Mouse (Mus musculus): ENCODE measurements around the gene Rxfp2. TPM values are rescaled to one million over a fixed set of nuclear protein-coding genes. Genes with fewer than 3 reads are reported as not detected.

The Rxfp2 gene
- total RNA-seq, 2 experiments from 2014 or later, result not detected

- intact Hi-C loops (cut with DNase I), result no loop called here
- peak; percentile 39 to 46 for DNase-seq
Observed at GRCm38 (mm10) chr5:150036286-150036685, 17.8 kb downstream of the Rxfp2 start.

- intact Hi-C loops (cut with DNase I), result no loop called here
- DNase-seq, result no peak
Observed at GRCm38 (mm10) chr5:150036918-150037317, 18.4 kb downstream of the Rxfp2 start.

GRCm38 (mm10) chr5:150044533-150044932 lies 26.1 kb downstream of the Rxfp2 start:
- intact Hi-C loops (cut with DNase I), result no loop called here

DNA sequence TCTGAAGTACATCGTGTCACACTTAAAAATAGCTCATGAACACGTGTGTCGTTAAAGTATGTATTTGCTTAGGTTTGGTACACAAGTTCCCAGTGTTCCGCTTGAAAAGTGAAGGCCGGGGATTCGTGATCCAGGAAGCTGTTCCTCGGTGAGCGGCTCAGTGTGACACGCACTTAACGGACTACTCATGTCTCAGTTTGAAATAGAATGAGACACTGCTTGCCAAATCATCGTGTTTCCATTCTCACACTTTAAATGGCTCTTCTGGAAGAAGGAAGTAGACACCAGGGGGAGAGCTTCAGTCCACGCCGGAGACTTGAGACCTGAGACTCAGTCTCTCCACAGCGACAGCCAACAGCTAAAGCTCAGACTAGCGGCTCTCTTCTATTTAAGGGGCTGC lies 28.0 kb downstream of the Rxfp2 start:
- intact Hi-C loops (cut with DNase I), result no loop called here
- no peak for DNase-seq

More at GRCm38 (mm10) chr5:150044533-150044932, 26.1 kb downstream of the Rxfp2 start:
- DNase-seq, result no peak

GRCm38 (mm10) chr5:150049946-150050345 lies 31.5 kb downstream of the Rxfp2 start:
- intact Hi-C loops (cut with DNase I), result no loop called here
- DNase-seq, result peak; percentile 42 to 51

GRCm38 (mm10) chr5:150051828-150052227 lies 33.4 kb downstream of the Rxfp2 start:
- intact Hi-C loops (cut with DNase I), result no loop called here
- peak; percentile 15 to 45 for DNase-seq

DNA sequence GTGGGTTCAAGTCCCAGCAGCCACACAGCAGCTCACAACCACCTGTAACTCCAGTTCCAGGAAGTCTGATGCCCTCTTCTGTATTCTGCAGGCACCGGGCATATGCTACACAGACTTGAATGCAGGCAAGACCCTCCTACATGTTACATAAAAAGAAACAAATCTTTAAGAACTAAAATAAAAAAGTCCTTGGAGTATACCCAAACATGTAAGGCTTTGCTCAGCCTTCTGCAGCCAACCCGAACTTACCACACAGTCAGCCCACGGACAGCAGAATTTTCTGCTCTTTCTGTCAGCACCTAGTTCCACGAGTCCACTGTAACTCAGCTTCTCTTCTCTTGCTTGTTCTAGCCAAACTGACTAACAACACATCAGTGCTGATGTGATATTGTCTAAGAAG lies 34.8 kb downstream of the Rxfp2 start:
- intact Hi-C loops (cut with DNase I), result no loop called here
- no peak for DNase-seq

DNA sequence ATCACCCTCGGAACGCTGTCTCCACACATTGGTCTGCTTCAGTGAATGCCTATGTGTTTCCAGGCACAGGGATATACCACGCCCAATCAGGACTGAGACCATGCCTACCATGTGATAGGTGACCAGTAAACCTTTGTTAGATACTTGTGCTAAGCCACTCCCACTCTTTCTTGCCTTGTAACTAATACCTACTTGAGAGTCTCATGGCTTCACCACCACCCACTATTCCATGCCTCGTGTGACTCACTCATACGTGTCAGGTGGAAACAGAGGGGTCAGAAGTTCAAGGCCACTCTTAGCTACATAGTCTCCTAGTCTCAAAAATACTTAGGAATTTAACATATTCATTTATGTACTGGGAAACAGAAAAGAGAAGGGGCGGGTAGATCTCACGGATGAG lies 35.5 kb downstream of the Rxfp2 start:
- no peak for DNase-seq
- intact Hi-C loops (cut with DNase I), result no loop called here

DNA sequence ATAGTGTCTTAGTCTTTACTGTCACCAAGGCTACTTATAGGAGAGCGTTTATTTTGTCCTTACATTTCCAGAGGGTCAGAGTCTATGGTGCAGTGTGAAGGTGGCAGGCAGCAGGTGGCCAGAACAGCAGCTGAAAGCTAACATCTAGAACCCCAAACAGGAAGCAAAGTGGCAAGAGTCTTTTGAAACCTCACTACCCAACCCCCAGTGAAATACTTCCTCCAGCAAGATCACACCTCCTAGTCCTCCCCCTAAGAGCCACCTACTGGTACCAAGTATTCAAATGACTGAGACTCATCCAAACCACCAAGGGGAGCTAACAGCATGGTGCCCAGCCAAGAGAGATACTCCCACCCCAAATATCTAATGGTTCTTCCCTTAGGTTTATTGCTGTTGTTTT lies 36.8 kb downstream of the Rxfp2 start:
- DNase-seq, result no peak
- intact Hi-C loops (cut with DNase I), result no loop called here

GRCm38 (mm10) chr5:150056056-150056455 lies 37.6 kb downstream of the Rxfp2 start:
- intact Hi-C loops (cut with DNase I), result no loop called here
- no peak for DNase-seq

DNA sequence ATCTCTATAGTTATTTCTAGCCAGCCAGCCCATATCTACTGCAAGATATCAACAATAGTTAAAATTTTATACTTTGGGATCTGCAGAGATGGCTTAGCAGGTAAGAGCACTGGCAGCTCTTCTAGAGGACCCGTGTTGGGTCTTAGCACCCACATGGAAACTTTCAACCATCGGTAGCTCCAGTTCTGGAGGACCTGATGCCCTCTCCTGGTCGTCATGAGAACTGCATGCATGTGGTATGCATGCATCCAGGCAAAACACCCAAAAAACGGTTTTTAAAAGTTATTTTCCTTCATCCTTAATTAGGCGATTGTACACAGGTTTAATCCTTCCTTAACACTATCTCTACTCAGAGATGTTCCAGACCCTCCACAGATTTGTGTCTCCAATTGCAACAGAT lies 40.4 kb downstream of the Rxfp2 start:
- intact Hi-C loops (cut with DNase I), result no loop called here
- DNase-seq, result no peak

- intact Hi-C loops (cut with DNase I), result no loop called here
- no peak for DNase-seq
Observed at GRCm38 (mm10) chr5:150059466-150059865, 41.0 kb downstream of the Rxfp2 start.

DNA sequence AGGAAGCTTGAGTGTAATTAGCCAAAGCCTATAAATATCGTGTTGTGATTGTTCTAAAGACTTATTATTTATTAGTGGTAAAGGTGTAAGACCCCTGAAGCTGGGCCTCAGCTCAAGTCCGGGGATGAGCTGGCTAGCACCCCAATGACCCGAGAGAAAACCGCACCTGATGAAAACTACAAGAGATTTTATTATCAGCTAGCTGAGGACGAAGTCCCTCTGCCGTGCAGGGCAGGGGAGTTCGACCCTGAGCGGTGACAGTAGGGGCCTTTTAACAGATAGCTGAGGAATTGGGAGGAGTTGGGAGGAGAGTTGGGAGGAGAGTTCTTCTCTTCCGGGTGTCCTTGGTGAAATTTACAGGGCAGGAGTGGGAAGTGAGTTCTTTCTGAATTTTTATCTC lies 42.6 kb downstream of the Rxfp2 start:
- DNase-seq, result no peak
- intact Hi-C loops (cut with DNase I), result no loop called here

DNA sequence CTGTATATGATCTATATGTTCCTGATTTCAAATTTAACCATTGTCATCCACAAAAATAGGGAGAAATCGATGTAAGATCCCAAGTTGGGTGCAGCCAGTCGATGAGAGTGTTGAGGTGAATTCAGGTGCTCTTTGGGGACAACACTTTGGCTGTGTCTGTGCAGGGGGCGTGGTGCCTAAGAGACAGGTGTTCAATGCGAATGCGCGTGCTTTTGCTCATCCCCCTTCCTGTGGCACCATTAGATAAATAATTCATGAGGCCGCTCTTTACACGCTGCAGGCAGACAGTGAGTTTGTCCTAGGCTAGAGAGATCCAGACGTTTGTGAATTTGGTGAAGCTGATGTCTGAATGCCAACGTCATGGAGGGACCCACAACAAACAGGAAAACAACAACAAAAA lies 45.8 kb downstream of the Rxfp2 start:
- intact Hi-C loops (cut with DNase I), result no loop called here

DNA sequence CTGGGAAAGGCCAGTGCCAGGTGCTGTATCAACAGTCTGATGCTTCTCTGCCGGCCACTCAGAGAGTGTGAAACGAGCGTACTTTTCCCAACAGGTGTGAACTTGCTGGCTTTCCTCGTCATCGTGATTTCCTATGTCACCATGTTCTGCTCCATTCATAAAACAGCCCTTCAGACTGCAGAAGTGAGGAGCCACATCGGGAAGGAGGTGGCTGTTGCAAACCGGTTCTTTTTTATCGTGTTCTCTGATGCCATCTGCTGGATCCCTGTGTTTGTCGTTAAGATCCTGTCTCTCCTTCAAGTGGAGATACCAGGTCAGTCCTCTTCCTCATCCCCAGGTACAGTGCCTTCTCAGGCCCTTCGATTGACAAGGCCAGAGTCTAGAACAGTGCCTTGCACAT lies 51.6 kb downstream of the Rxfp2 start:
- DNase-seq, result peak in 1 of 2 experiments; percentile 21
- intact Hi-C loops (cut with DNase I), result no loop called here

More for the DNA sequence above, 45.8 kb downstream of the Rxfp2 start:
- DNase-seq, result no peak

DNA sequence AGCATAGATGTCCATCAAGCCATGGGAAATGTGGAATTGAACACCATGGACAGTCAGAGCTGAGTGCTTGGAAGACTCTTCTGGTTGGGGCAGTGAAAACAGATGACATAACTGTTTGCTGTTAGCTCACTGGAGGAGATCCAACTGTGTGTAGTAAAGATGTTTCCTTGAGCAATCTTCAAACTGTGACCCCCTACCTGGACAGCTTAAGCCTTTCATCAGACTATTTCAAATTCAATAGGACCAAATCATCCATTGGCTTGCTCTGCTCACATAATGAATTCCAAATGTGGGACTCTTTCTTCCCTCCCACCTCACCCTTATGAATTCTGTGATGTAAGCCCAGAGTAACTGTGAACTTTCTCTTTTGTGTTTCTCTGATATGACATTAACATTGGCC lies 53.3 kb downstream of the Rxfp2 start:
- DNase-seq, result no peak
- intact Hi-C loops (cut with DNase I), result no loop called here

DNA sequence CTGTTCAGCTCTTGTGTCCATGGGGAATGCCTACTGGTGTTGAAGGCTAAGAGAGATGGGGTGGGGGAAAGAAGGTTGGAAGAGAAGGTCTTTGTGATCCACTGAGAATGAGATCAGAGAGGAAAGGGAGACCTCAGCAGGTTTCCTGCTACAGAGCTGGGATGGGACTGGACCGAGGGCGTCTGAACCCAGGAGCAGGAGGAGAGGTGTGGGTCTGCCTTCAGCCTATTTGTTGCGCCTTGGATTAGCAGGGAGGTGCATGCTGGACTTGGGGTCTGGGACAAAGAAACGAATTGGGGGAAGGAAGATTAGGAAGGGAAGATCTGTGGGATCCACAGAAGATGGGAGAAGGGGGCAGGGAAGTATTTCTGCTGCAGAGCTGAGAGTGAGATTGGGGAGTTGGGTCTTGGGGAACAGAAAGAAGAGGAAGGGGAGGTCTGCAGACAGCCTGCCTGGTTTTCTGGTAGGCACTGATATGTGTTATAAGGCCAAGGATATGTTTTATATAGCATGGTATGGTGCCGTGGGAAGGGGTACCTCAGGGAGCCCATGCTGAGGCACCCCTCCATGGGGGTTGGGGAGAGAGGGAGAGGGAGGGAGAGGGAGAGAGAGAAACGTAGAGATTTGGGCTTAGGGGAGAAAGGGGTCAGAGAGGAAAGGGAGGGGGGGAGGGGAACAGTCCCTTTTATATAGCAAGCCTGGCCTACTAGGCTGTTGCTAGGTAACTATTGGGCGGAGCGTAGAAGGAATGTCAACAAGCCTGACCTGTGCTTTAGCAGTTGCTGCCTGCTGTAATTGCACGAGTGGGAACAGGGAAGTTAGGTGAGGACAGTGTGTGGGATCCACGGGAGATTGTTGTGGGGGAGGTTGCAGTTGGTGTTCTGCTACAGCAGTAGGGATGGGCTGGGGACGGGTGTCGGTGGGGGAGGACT lies 61.7 kb downstream of the Rxfp2 start:
- intact Hi-C loops (cut with DNase I), result no loop called here
- no peak for DNase-seq

GRCm38 (mm10) chr5:150082696-150083095 lies 64.2 kb downstream of the Rxfp2 start:
- DNase-seq, result no peak
- intact Hi-C loops (cut with DNase I), result no loop called here

- DNase-seq, result no peak
- intact Hi-C loops (cut with DNase I), result no loop called here
Observed at GRCm38 (mm10) chr5:150083190-150083589, 64.7 kb downstream of the Rxfp2 start.

- intact Hi-C loops (cut with DNase I), result loop anchor here (1.0 kb wide), 1 partner anchor 60 kb away; no protein-coding TSS in a partner anchor
- DNase-seq, result peak; percentile 57 to 68
Observed at GRCm38 (mm10) chr5:150097620-150098019, 79.1 kb downstream of the Rxfp2 start.

GRCm38 (mm10) chr5:150098754-150099153 lies 80.3 kb downstream of the Rxfp2 start:
- intact Hi-C loops (cut with DNase I), result no loop called here
- DNase-seq, result no peak

GRCm38 (mm10) chr5:150101789-150102188 lies 83.3 kb downstream of the Rxfp2 start:
- intact Hi-C loops (cut with DNase I), result no loop called here

More at GRCm38 (mm10) chr5:150101789-150102188, 83.3 kb downstream of the Rxfp2 start:
- DNase-seq, result no peak
